Mouse (Mus musculus): Measurements from ENCODE around the gene Nedd4. TPM values are rescaled to one million over a fixed set of nuclear protein-coding genes. Genes with fewer than 3 reads are reported as not detected.

The Nedd4 gene
- polyA plus RNA-seq (2015; fragmentation: Illumina TruSeq; extraction: RNeasy Lipid Tissue Mini Kit (QIAGEN cat#74804); ENCODE audit: insufficient read depth, low read depth, low replicate concordance), result 88.2 TPM

GRCm38 (mm10) chr9:72661895-72662661 lies at the start of gene Nedd4:
Gene Nedd4, plus strand, starts transcription at chr9:72662346.

Other genes starting within 250 kb of the Nedd4 start
- gene Mns1, start 224.3 kb upstream of the Nedd4 start, polyA plus RNA-seq (2015; fragmentation: Illumina TruSeq; extraction: RNeasy Lipid Tissue Mini Kit (QIAGEN cat#74804); ENCODE audit: insufficient read depth, low read depth, low replicate concordance), result 0.59 TPM
- gene Tex9, start 170.1 kb upstream of the Nedd4 start, polyA plus RNA-seq (2015; fragmentation: Illumina TruSeq; extraction: RNeasy Lipid Tissue Mini Kit (QIAGEN cat#74804); ENCODE audit: insufficient read depth, low read depth, low replicate concordance), result 2.3 TPM
- 2.5 TPM for gene Rfx7, start 130.1 kb upstream of the Nedd4 start, polyA plus RNA-seq (2015; fragmentation: Illumina TruSeq; extraction: RNeasy Lipid Tissue Mini Kit (QIAGEN cat#74804); ENCODE audit: insufficient read depth, low read depth, low replicate concordance)
- gene Prtg, start 144.5 kb downstream of the Nedd4 start, polyA plus RNA-seq (2015; fragmentation: Illumina TruSeq; extraction: RNeasy Lipid Tissue Mini Kit (QIAGEN cat#74804); ENCODE audit: insufficient read depth, low read depth, low replicate concordance), result 0.11 TPM